Mouse (Mus musculus): ENCODE results near the gene Rsg1. TPM values are rescaled to one million over a fixed set of nuclear protein-coding genes. Genes with fewer than 3 reads are reported as not detected.

Rsg1 gene
- polyA plus RNA-seq, 1 experiment from 2014 or later = 0.98 TPM

- no peak overlapping the region for H3K4me2 ChIP-seq (replicated peaks; ENCODE audit: low read depth)
- WGBS = 78% methylated on average over 3 of the region's 3 CpGs
- ATAC-seq = no peak
- no peak overlapping the region for H3K4me3 ChIP-seq (ENCODE audit: low read depth, low read length)
- H3K36me3 ChIP-seq (ENCODE audit: control insufficient read depth, insufficient read depth) = no peaks in the 10 kb centered on the region
- no peaks in the 10 kb centered on the region for H3K27me3 ChIP-seq (replicated peaks; ENCODE audit: control insufficient read depth, insufficient read depth, low read length)
- H3K27ac ChIP-seq (ENCODE audit: low read depth, low read length) = no peak overlapping the region
- H3K9me3 ChIP-seq (ENCODE audit: control insufficient read depth) = no peaks in the 10 kb centered on the region
- H3K4me1 ChIP-seq (replicated peaks; ENCODE audit: control insufficient read depth, insufficient read depth, low read length) = no peaks in the 10 kb centered on the region
- TF ChIP-seq CTCF (IDR thresholded peaks at IDR 0.05; ENCODE audit: low read depth) = no peak
- H3K9ac ChIP-seq (ENCODE audit: low read depth, low read length) = no peak overlapping the region
Observed at GRCm38 (mm10) chr4:141267250-141267649, 53.5 kb downstream of the Rsg1 start.

- Histone ChIP-seq H3K27ac (ENCODE audit: low read depth, low read length) (no peak overlapping the region), H3K4me3 (ENCODE audit: low read depth, low read length) (no peak overlapping the region), H3K36me3 (ENCODE audit: control insufficient read depth, insufficient read depth) (no peaks in the 10 kb centered on the region), H3K9ac (ENCODE audit: low read depth, low read length) (no peak overlapping the region), H3K4me1 (replicated peaks; ENCODE audit: control insufficient read depth, insufficient read depth, low read length) (no peaks in the 10 kb centered on the region), H3K27me3 (replicated peaks; ENCODE audit: control insufficient read depth, insufficient read depth, low read length) (no peaks in the 10 kb centered on the region), H3K9me3 (ENCODE audit: control insufficient read depth) (no peaks in the 10 kb centered on the region), H3K4me2 (replicated peaks; ENCODE audit: low read depth) (no peak overlapping the region)
- no peak for ATAC-seq
- peak; percentile 85 for TF ChIP-seq CTCF (IDR thresholded peaks at IDR 0.05; ENCODE audit: low read depth)
- 44% methylated on average over 9 of the region's 9 CpGs for WGBS
Observed at GRCm38 (mm10) chr4:141267837-141268236, 54.1 kb downstream of the Rsg1 start.

- H3K27me3 ChIP-seq (replicated peaks; ENCODE audit: control insufficient read depth, insufficient read depth, low read length) = no peaks in the 10 kb centered on the region
- H3K4me2 ChIP-seq (replicated peaks; ENCODE audit: low read depth) = no peak overlapping the region
- no peaks in the 10 kb centered on the region for H3K4me1 ChIP-seq (replicated peaks; ENCODE audit: control insufficient read depth, insufficient read depth, low read length)
- H3K9ac ChIP-seq (ENCODE audit: low read depth, low read length) = no peak overlapping the region
- TF ChIP-seq CTCF (IDR thresholded peaks at IDR 0.05; ENCODE audit: low read depth) = peak; percentile 46
- no peaks in the 10 kb centered on the region for H3K36me3 ChIP-seq (ENCODE audit: control insufficient read depth, insufficient read depth)
- 85% methylated on average over 4 of the region's 4 CpGs for WGBS
- no peak overlapping the region for H3K4me3 ChIP-seq (ENCODE audit: low read depth, low read length)
- ATAC-seq = no peak
- H3K27ac ChIP-seq (ENCODE audit: low read depth, low read length) = no peak overlapping the region
- no peaks in the 10 kb centered on the region for H3K9me3 ChIP-seq (ENCODE audit: control insufficient read depth)
Observed at GRCm38 (mm10) chr4:141268350-141268749, 54.6 kb downstream of the Rsg1 start.

- Histone ChIP-seq H3K9me3 (ENCODE audit: control insufficient read depth) (no peaks in the 10 kb centered on the region), H3K4me1 (replicated peaks; ENCODE audit: control insufficient read depth, insufficient read depth, low read length) (no peaks in the 10 kb centered on the region), H3K4me3 (ENCODE audit: low read depth, low read length) (no peak overlapping the region), H3K27ac (ENCODE audit: low read depth, low read length) (no peak overlapping the region), H3K27me3 (replicated peaks; ENCODE audit: control insufficient read depth, insufficient read depth, low read length) (no peaks in the 10 kb centered on the region), H3K36me3 (ENCODE audit: control insufficient read depth, insufficient read depth) (no peaks in the 10 kb centered on the region), H3K4me2 (replicated peaks; ENCODE audit: low read depth) (no peak overlapping the region), H3K9ac (ENCODE audit: low read depth, low read length) (no peak overlapping the region)
- 57% methylated on average over 6 of the region's 6 CpGs for WGBS
- TF ChIP-seq CTCF (IDR thresholded peaks at IDR 0.05; ENCODE audit: low read depth) = peak; percentile 53
- ATAC-seq = no peak
Observed at GRCm38 (mm10) chr4:141269080-141269479, 55.3 kb downstream of the Rsg1 start.

GRCm38 (mm10) chr4:141270201-141270940 lies 56.6 kb downstream of the Rsg1 start:
- no peak overlapping the region for H3K4me3 ChIP-seq (ENCODE audit: low read depth, low read length)
- H3K9me3 ChIP-seq (ENCODE audit: control insufficient read depth) = no peaks in the 10 kb centered on the region
- no peaks in the 10 kb centered on the region for H3K4me1 ChIP-seq (replicated peaks; ENCODE audit: control insufficient read depth, insufficient read depth, low read length)
- H3K4me2 ChIP-seq (replicated peaks; ENCODE audit: low read depth) = no peak overlapping the region
- no peak overlapping the region for H3K27ac ChIP-seq (ENCODE audit: low read depth, low read length)
- ATAC-seq = no peak
- H3K27me3 ChIP-seq (replicated peaks; ENCODE audit: control insufficient read depth, insufficient read depth, low read length) = no peaks in the 10 kb centered on the region
- no peaks in the 10 kb centered on the region for H3K36me3 ChIP-seq (ENCODE audit: control insufficient read depth, insufficient read depth)
- 75% methylated on average over 15 of the region's 15 CpGs for WGBS
- H3K9ac ChIP-seq (ENCODE audit: low read depth, low read length) = no peak overlapping the region
- no peak for TF ChIP-seq CTCF (IDR thresholded peaks at IDR 0.05; ENCODE audit: low read depth)

- Histone ChIP-seq H3K9me3 (ENCODE audit: control insufficient read depth) (no peaks in the 10 kb centered on the region), H3K4me3 (ENCODE audit: low read depth, low read length) (no peak overlapping the region), H3K9ac (ENCODE audit: low read depth, low read length) (no peak overlapping the region), H3K4me2 (replicated peaks; ENCODE audit: low read depth) (no peak overlapping the region), H3K4me1 (replicated peaks; ENCODE audit: control insufficient read depth, insufficient read depth, low read length) (no peaks in the 10 kb centered on the region), H3K36me3 (ENCODE audit: control insufficient read depth, insufficient read depth) (no peaks in the 10 kb centered on the region), H3K27me3 (replicated peaks; ENCODE audit: control insufficient read depth, insufficient read depth, low read length) (no peaks in the 10 kb centered on the region), H3K27ac (ENCODE audit: low read depth, low read length) (0 out of 2 replicates have a peak overlapping the region, but pooled peaks have one; percentile 46)
- 75% methylated on average over 7 of the region's 7 CpGs for WGBS
- TF ChIP-seq CTCF (IDR thresholded peaks at IDR 0.05; ENCODE audit: low read depth) = peak; percentile 60
- ATAC-seq = peak; percentile 20
Observed at GRCm38 (mm10) chr4:141271228-141271627, 57.5 kb downstream of the Rsg1 start.
